Mouse (Mus musculus): ENCODE measurements around the gene Gorab. TPM values are rescaled to one million over a fixed set of nuclear protein-coding genes. Genes with fewer than 3 reads are reported as not detected.

Gene Gorab
- polyA plus RNA-seq, 1 experiment from 2014 or later, result 21.4 TPM

- ATAC-seq (ENCODE audit: low FRiP score, low read depth), result no peak
- no peaks in the 10 kb centered on the region for H3K9me3 ChIP-seq
- WGBS, result 87% methylated on average over 1 of the region's 1 CpGs
- H3K27ac ChIP-seq (replicated peaks), result no peak overlapping the region
- H3K4me1 ChIP-seq (replicated peaks), result no peaks in the 10 kb centered on the region
- peaks cover 5% of the 10 kb centered on the region for H3K36me3 ChIP-seq
- no peak overlapping the region for H3K4me2 ChIP-seq
- no peaks in the 10 kb centered on the region for H3K27me3 ChIP-seq
- H3K9ac ChIP-seq, result no peak overlapping the region
- no peak overlapping the region for H3K4me3 ChIP-seq
These were observed 22.9 kb downstream of the Gorab start for GRCm38 (mm10) chr1:163380591-163380990.

- no peak overlapping the region for H3K4me3 ChIP-seq
- no peak for ATAC-seq (ENCODE audit: low FRiP score, low read depth)
- H3K9me3 ChIP-seq, result no peaks in the 10 kb centered on the region
- 37% methylated on average over 4 of the region's 4 CpGs for WGBS
- H3K36me3 ChIP-seq, result no peaks in the 10 kb centered on the region
- no peak overlapping the region for H3K4me2 ChIP-seq
- no peak overlapping the region for H3K27ac ChIP-seq (replicated peaks)
- H3K9ac ChIP-seq, result no peak overlapping the region
- no peaks in the 10 kb centered on the region for H3K4me1 ChIP-seq (replicated peaks)
- no peaks in the 10 kb centered on the region for H3K27me3 ChIP-seq
These were observed 23.4 kb downstream of the Gorab start for GRCm38 (mm10) chr1:163380072-163380471.

- Histone ChIP-seq H3K4me1 (replicated peaks) (no peaks in the 10 kb centered on the region), H3K9me3 (no peaks in the 10 kb centered on the region), H3K36me3 (no peaks in the 10 kb centered on the region), H3K27me3 (no peaks in the 10 kb centered on the region), H3K4me2 (no peak overlapping the region), H3K9ac (no peak overlapping the region), H3K27ac (replicated peaks) (no peak overlapping the region), H3K4me3 (no peak overlapping the region)
- ATAC-seq (ENCODE audit: low FRiP score, low read depth), result no peak
- 68% methylated on average over 6 of the region's 6 CpGs for WGBS
These were observed 25.5 kb downstream of the Gorab start for GRCm38 (mm10) chr1:163377924-163378323.

GRCm38 (mm10) chr1:163376818-163377581 lies 26.5 kb downstream of the Gorab start:
- H3K9ac ChIP-seq, result no peak overlapping the region
- no peak overlapping the region for H3K4me2 ChIP-seq
- no peaks in the 10 kb centered on the region for H3K36me3 ChIP-seq
- H3K4me1 ChIP-seq (replicated peaks), result no peaks in the 10 kb centered on the region
- no peak overlapping the region for H3K27ac ChIP-seq (replicated peaks)
- H3K4me3 ChIP-seq, result no peak overlapping the region
- no peak for ATAC-seq (ENCODE audit: low FRiP score, low read depth)
- 82% methylated on average over 6 of the region's 6 CpGs for WGBS
- H3K27me3 ChIP-seq, result no peaks in the 10 kb centered on the region
- H3K9me3 ChIP-seq, result no peaks in the 10 kb centered on the region

- no peak overlapping the region for H3K4me2 ChIP-seq
- H3K27ac ChIP-seq (replicated peaks), result no peak overlapping the region
- WGBS, result 82% methylated on average over 5 of the region's 5 CpGs
- no peak for ATAC-seq (ENCODE audit: low FRiP score, low read depth)
- H3K36me3 ChIP-seq, result no peaks in the 10 kb centered on the region
- H3K27me3 ChIP-seq, result no peaks in the 10 kb centered on the region
- no peak overlapping the region for H3K9ac ChIP-seq
- H3K9me3 ChIP-seq, result no peaks in the 10 kb centered on the region
- no peak overlapping the region for H3K4me3 ChIP-seq
- no peaks in the 10 kb centered on the region for H3K4me1 ChIP-seq (replicated peaks)
These were observed 29.0 kb downstream of the Gorab start for GRCm38 (mm10) chr1:163374455-163374854.

- H3K27ac ChIP-seq (replicated peaks), result no peak overlapping the region
- H3K4me3 ChIP-seq, result no peak overlapping the region
- H3K4me2 ChIP-seq, result no peak overlapping the region
- no peaks in the 10 kb centered on the region for H3K36me3 ChIP-seq
- H3K9me3 ChIP-seq, result no peaks in the 10 kb centered on the region
- WGBS, result 80% methylated on average over 8 of the region's 8 CpGs
- H3K27me3 ChIP-seq, result no peaks in the 10 kb centered on the region
- no peaks in the 10 kb centered on the region for H3K4me1 ChIP-seq (replicated peaks)
- no peak overlapping the region for H3K9ac ChIP-seq
- ATAC-seq (ENCODE audit: low FRiP score, low read depth), result no peak
These were observed 41.3 kb downstream of the Gorab start for GRCm38 (mm10) chr1:163362202-163362601.

GRCm38 (mm10) chr1:163361376-163361775 lies 42.1 kb downstream of the Gorab start:
- H3K36me3 ChIP-seq, result no peaks in the 10 kb centered on the region
- no peak for ATAC-seq (ENCODE audit: low FRiP score, low read depth)
- WGBS, result 88% methylated on average over 5 of the region's 5 CpGs
- no peak overlapping the region for H3K9ac ChIP-seq
- H3K4me3 ChIP-seq, result no peak overlapping the region
- no peaks in the 10 kb centered on the region for H3K4me1 ChIP-seq (replicated peaks)
- no peaks in the 10 kb centered on the region for H3K27me3 ChIP-seq
- H3K4me2 ChIP-seq, result no peak overlapping the region
- no peaks in the 10 kb centered on the region for H3K9me3 ChIP-seq
- no peak overlapping the region for H3K27ac ChIP-seq (replicated peaks)

GRCm38 (mm10) chr1:163360796-163361195 lies 42.7 kb downstream of the Gorab start:
- Histone ChIP-seq H3K9me3 (no peaks in the 10 kb centered on the region), H3K4me2 (no peak overlapping the region), H3K36me3 (no peaks in the 10 kb centered on the region), H3K4me3 (no peak overlapping the region), H3K4me1 (replicated peaks) (no peaks in the 10 kb centered on the region), H3K9ac (no peak overlapping the region), H3K27me3 (no peaks in the 10 kb centered on the region), H3K27ac (replicated peaks) (no peak overlapping the region)
- no peak for ATAC-seq (ENCODE audit: low FRiP score, low read depth)
- WGBS, result 77% methylated on average over 6 of the region's 6 CpGs

GRCm38 (mm10) chr1:163359521-163359920 lies 43.9 kb downstream of the Gorab start:
- no peak overlapping the region for H3K9ac ChIP-seq
- no peaks in the 10 kb centered on the region for H3K36me3 ChIP-seq
- no peaks in the 10 kb centered on the region for H3K27me3 ChIP-seq
- no peak overlapping the region for H3K4me3 ChIP-seq
- ATAC-seq (ENCODE audit: low FRiP score, low read depth), result no peak
- no peak overlapping the region for H3K27ac ChIP-seq (replicated peaks)
- H3K4me2 ChIP-seq, result no peak overlapping the region
- no peaks in the 10 kb centered on the region for H3K9me3 ChIP-seq
- H3K4me1 ChIP-seq (replicated peaks), result no peaks in the 10 kb centered on the region
- 93% methylated on average over 3 of the region's 3 CpGs for WGBS

GRCm38 (mm10) chr1:163358165-163358564 lies 45.3 kb downstream of the Gorab start:
- H3K36me3 ChIP-seq, result no peaks in the 10 kb centered on the region
- ATAC-seq (ENCODE audit: low FRiP score, low read depth), result no peak
- no peaks in the 10 kb centered on the region for H3K9me3 ChIP-seq
- H3K27me3 ChIP-seq, result no peaks in the 10 kb centered on the region
- WGBS, result 80% methylated on average over 7 of the region's 7 CpGs
- no peak overlapping the region for H3K4me2 ChIP-seq
- H3K27ac ChIP-seq (replicated peaks), result no peak overlapping the region
- H3K9ac ChIP-seq, result no peak overlapping the region
- no peak overlapping the region for H3K4me3 ChIP-seq
- H3K4me1 ChIP-seq (replicated peaks), result no peaks in the 10 kb centered on the region

GRCm38 (mm10) chr1:163357733-163358132 lies 45.7 kb downstream of the Gorab start:
- Histone ChIP-seq H3K4me1 (replicated peaks) (no peaks in the 10 kb centered on the region), H3K9ac (no peak overlapping the region), H3K27ac (replicated peaks) (no peak overlapping the region), H3K9me3 (no peaks in the 10 kb centered on the region), H3K4me2 (no peak overlapping the region), H3K36me3 (no peaks in the 10 kb centered on the region), H3K27me3 (no peaks in the 10 kb centered on the region), H3K4me3 (no peak overlapping the region)
- no peak for ATAC-seq (ENCODE audit: low FRiP score, low read depth)
- WGBS, result 74% methylated on average over 6 of the region's 6 CpGs

GRCm38 (mm10) chr1:163356167-163356566 lies 47.3 kb downstream of the Gorab start:
- H3K9me3 ChIP-seq, result no peaks in the 10 kb centered on the region
- H3K27ac ChIP-seq (replicated peaks), result no peak overlapping the region
- H3K4me2 ChIP-seq, result no peak overlapping the region
- H3K27me3 ChIP-seq, result no peaks in the 10 kb centered on the region
- no peak overlapping the region for H3K9ac ChIP-seq
- H3K4me1 ChIP-seq (replicated peaks), result no peaks in the 10 kb centered on the region
- H3K4me3 ChIP-seq, result no peak overlapping the region
- no peaks in the 10 kb centered on the region for H3K36me3 ChIP-seq
- 83% methylated on average over 4 of the region's 4 CpGs for WGBS
- ATAC-seq (ENCODE audit: low FRiP score, low read depth), result no peak

- Histone ChIP-seq H3K4me1 (replicated peaks) (no peaks in the 10 kb centered on the region), H3K4me3 (no peak overlapping the region), H3K4me2 (no peak overlapping the region), H3K9me3 (no peaks in the 10 kb centered on the region), H3K36me3 (no peaks in the 10 kb centered on the region), H3K9ac (no peak overlapping the region), H3K27me3 (no peaks in the 10 kb centered on the region), H3K27ac (replicated peaks) (no peak overlapping the region)
- no peak for ATAC-seq (ENCODE audit: low FRiP score, low read depth)
- WGBS, result 50% methylated on average over 3 of the region's 3 CpGs
These were observed 47.8 kb downstream of the Gorab start for GRCm38 (mm10) chr1:163355626-163356156.
